Mouse (Mus musculus): ENCODE data around the gene Edem3. TPM values are rescaled to one million over a fixed set of nuclear protein-coding genes. Genes with fewer than 3 reads are reported as not detected.
A peak's percentile ranks its signal among the peaks of the same experiment; 100 is the strongest.

The Edem3 gene
- 10 to 100 TPM; 34.2 to 35.5 (median 35.0) TPM for total RNA-seq (2022)

DNA sequence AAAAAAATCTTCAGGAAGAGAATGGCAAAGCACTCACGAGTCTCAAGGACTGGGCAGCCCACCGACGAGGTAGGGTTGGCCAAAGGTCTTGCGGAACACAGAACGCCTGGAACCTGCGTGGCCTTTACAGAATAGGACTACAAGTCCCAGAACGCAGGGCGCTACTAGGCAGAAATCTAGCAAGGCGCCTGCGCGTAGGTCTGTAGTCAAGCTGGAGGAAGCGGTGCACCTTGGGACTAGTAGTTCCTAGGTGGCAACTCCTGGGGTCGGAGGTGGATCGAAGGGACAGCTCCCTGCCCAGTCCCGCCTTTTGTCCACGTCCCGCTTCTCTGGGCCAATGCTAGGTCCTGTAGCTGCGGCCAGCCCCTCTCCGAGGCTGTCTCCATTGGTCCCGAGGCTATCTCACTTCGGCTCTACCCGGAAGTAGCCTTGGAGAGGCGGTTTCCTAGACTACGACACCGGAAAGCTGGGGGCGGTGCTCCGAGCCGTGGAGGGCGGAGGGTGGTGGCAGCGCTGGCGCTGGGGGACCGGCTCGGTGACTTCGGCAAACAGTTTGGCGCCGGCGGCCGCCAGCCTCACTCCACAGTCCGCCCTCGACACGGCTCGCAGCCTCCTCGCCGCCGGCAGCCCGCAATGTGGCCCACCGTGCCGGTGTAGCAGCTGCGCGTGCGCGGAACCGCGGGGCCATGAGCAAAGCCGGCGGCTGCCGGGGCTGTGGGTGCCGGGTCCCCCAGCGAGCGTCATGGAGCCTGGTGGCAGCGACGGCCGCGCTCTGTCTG is at the start of gene Edem3:
Gene Edem3 (plus strand): TSS at position 491 of the 779 bp plus-strand sequence.
- peak; percentile 81 to 100 for DNase-seq (ENCODE audit: low spot score in 2 of 2)

DNA sequence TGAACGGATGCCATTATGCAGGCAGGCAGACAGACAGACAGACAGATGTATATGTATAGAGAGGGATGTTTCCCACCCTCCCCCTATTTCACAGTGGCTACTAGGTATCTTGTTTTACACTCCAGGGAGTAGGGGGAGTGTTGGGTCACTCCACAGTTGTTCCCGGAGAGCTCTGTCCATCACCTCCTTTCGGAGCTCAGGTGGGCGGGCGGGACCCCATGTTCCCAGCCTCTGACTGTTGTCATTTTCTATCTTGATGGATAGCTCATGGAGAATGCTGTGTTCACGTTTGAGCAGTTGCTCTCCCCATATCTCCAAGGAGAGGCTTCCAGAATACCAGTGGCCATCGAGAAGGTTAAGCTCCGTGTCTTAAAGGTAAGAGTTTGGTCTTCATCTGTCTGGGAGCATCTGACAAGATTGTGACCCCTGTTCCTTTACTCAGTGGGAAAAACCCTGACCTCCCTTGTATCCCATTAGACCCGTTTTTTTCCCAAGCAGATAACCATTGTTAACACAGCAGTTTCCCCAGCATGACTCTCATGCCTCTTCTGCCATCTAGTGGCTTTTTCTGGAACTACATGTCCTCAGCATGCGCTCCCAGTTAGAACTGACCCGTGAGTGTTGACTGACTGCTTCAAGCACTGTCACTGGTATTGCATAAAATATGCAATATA is 49.3 kb upstream of the Edem3 start:
- DNase-seq (ENCODE audit: low spot score in 2 of 2), result peak; percentile 31 to 71

DNA sequence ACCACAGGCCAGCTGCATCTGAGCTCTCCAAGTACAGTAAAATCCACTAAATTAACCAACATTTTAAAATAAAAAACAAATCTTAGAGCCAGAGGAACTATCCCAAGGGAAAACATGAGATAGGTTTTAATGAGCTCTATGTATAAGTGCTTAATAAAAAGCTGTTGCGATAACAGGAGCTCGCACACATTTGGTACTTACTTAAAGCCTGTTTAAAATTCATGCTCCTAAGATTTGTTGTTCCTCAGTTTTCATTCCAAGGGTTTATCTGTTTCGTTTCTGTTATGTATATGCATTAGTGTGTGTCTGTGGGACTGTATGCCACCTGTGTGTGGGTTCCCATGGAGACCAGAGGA is 48.8 kb upstream of the Edem3 start:
- DNase-seq (ENCODE audit: low spot score in 2 of 2), result no peak

DNA sequence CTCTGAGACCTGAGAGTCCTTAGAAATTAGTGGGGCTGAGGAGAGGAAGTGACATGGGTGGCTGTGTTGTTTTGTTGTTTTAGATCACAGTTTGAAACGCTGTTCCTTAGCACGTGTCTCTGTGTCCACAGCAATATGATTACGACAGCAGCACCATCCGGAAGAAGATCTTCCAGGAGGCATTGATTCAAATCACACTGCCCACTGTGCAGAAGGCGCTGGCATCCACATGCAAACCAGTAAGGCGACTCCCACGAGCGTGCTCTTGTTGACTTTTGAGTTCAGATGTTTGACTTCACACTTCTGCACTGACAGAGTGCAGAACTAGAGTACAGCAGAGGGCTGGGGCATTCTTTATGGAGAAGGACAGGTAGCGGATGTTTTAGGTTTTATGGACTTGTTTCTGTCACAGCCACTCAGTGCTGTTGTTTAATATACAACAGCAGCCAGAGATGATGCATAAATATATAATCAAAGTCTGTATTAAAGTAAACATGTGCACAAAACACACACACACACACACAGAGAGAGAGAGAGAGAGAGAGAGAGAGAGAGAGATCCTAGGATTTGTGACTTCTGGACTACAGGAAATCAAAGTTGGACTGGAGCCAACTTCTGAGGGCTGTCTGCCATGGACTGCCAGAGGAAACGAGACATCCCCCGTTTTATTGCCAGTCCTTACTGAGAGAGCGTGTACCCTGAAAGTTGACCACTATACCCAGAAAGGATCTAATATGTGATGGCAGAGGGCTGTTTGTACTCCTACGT is 46.0 kb upstream of the Edem3 start:
- DNase-seq (ENCODE audit: low spot score in 2 of 2), result no peak

DNA sequence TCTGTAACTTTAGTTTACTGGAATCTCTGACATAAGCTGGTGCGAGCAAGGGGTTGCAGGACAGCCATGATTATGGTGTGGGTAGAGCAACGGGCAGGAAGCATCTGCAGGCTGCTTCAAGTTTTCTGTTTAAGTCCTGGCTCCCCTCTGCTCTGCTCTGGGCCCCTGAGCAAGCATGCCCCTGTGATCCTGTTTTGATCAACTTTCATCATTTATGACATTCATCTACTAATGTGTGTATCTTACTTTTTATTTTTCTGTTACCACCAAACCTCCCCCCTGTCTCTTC is 45.5 kb upstream of the Edem3 start:
- DNase-seq (ENCODE audit: low spot score in 2 of 2), result no peak

DNA sequence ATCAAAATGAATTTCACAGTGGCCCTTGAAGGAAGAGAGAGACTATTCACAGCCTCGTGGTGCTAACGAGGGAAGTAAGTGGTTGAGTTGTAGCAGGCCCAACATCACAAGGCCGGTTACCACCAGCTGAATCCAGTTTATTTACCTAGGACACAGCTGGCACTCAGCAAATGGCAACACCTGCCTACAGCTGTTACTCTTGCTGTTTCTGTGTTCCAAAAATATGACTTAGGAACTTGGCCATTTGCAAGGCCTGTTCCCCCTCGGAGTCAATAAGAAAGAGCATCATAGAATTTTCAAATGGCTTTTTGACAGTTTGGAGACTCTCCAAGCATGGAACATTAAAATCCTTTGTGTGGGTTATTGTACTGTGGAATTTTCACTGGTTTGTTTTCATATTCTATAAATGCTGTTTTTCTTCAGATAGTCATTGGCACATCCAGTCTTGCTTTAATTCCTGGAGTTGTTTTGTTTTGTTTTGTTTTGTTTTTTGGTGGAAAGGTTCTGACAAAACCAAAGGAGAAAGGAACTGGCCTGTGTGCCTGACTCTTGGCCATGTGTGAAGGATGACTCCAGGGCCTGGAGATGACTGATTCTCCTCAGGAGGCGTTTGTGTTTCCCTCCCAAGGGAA is 44.6 kb upstream of the Edem3 start:
- DNase-seq (ENCODE audit: low spot score in 2 of 2), result no peak

DNA sequence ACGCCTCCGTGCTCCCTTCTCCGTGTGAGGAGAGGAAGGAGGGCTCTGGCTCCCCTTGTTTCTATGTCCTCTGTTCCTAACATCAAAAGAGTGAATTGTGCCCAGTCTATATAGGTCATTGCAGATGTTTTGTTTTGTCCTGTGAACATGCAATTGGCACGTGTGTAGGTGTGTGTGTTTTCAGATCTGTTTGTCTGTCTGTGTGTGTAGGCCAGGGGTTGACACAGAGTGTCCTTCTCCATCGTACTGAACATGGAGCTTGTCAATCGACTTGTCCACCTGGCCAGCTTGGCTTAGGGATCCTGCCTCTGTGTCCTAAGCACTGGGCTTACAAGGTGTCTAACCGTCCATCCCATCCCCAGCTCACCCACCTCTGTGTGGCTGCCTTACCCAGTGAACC is 44.1 kb upstream of the Edem3 start:
- DNase-seq (ENCODE audit: low spot score in 2 of 2), result no peak

DNA sequence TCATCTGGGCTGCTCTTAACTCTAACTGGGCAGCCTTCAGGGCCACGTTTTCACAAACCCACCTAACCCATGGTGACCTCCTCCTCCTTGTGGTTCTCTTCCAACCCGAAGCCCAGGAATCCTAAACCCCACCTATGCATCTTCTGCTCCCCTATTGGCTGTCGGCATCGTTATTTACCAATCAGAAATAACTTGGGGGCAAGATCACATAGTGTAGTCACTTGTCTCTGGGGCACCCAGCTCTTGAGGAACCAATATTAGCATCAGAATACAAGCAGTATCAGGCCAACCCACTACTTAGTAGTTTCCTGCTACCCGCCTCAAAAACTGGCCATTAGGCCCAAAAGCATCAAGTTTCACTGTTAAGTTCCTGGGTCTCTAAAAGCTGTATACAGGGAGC is 42.5 kb upstream of the Edem3 start:
- no peak for DNase-seq (ENCODE audit: low spot score in 2 of 2)

DNA sequence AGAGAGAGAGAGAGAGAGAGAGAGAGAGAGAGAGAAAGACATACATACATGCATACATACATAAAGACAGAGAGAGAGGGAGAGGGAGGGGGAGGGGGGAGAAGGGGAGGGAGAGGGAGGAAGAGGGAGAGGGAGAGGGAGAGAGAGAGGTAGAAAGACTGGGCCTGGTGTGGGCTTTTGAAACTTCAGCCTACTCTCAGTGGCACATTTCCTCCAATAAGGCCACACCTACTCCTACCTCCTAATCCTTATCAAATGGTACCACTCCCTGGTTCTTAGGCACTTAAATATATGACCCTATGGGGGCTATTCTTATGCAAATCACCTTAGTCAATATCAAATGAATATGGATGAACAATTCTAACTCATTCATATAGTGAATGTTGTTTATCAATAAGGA is 41.5 kb upstream of the Edem3 start:
- DNase-seq (ENCODE audit: low spot score in 2 of 2), result no peak

DNA sequence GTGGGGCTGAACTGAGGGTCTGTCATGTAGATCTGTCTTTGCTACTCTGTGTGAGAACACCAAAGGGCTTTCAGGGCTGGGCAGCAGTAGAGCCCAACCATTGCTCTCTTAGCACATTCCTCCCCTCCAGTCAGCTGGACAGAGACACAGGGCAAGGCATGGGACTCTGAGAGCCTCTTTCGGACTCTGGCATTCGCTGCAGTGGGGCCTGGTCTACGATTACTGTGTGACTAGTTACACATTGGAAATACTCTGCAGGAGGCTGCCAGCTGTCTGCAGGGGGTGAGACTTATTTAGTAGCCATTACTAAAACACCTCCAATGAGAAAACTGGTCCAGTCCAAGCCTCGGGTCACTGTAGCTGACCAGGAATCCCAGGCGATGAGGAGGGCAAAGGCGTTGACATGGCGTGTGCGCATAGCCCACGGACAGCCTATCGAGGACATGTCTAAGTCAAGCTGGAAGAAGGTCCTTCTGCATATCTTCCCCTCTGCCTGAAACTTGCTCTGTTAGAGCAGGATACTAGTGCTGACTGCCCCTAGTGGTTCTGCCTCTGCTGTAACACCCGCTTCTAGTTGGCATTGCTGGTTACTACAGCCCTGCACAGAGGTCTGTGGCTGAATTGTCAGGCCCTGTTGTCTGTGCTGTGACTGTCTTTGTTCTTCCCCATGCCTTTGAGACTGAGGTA is 39.0 kb upstream of the Edem3 start:
- no peak for DNase-seq (ENCODE audit: low spot score in 2 of 2)

DNA sequence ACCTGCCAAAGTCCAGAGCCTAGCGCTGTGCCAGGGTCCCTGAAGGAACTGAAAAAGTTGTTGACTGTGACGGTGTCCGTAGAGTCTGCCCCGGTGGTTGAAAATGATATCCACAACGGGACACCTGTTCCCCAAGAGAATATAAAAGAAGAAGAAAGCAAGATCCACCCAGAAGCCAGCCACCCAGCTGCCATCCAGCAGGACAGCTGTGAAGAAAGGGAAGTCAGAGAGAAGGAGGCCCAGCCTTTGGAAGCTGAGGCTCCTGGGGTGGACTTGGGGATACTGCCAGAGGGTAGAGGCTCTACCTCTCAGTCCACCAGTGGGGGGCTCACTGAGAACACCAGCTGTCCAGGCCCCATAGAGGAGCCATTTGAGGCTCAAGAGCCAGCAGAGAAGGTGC is 37.5 kb upstream of the Edem3 start:
- no peak for DNase-seq (ENCODE audit: low spot score in 2 of 2)

DNA sequence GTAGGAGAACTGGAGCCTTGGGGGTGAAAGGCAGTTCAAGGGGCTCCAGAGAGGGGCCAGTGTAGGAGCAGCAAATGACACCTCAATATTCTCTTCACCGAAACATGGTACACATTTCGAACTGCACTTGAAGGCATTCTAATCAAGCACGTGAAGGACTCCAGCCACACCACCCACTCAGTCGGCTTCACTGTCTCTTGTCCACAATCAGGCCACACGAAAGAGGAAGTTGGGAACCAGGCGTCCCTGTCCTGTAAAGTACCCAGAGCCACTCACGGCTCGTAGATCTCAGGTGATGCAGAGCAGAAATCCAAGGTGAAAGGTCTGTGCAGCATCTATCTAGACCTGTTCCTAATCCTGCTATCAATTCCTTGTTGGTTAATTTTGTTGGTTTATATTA is 36.6 kb upstream of the Edem3 start:
- DNase-seq (ENCODE audit: low spot score in 2 of 2), result no peak

DNA sequence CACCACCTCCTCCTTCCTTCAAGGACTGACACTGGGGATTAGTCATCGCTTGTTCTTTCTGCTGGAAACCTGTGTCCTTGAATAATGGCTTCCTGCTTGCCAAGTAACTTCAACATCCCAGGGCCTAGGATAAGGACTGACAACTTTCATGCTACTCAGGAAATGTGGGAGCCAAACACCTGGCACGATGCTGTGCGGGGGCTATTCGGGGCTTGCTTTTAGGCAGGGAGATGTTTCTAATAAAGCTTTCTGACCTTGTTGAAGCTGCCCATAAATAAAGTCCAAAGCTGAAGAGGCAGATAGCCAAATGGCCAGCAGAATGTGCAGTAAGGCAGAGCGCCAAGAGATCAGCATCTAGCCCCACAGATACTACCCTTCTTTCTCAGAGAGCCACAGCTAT is 35.3 kb upstream of the Edem3 start:
- DNase-seq (ENCODE audit: low spot score in 2 of 2), result no peak

DNA sequence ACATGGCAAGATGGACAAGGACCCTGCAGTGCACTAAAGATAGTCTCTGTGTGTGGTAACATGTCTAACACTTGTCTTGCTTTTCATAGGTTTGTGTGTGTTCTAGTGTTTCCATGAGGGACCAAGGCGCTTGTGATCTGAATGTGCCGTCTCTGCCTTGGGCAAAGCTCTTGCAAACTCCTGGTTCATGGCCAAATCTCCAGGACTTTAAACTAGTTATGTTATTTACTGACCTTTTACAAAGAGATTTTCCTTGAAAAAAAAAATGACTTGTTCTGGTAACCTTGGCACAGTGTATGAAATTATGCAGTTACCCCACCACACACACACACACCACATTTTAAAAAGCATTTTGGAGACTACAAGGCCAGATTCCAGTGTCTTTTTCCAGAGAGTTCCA is 34.6 kb upstream of the Edem3 start:
- DNase-seq (ENCODE audit: low spot score in 2 of 2), result no peak

DNA sequence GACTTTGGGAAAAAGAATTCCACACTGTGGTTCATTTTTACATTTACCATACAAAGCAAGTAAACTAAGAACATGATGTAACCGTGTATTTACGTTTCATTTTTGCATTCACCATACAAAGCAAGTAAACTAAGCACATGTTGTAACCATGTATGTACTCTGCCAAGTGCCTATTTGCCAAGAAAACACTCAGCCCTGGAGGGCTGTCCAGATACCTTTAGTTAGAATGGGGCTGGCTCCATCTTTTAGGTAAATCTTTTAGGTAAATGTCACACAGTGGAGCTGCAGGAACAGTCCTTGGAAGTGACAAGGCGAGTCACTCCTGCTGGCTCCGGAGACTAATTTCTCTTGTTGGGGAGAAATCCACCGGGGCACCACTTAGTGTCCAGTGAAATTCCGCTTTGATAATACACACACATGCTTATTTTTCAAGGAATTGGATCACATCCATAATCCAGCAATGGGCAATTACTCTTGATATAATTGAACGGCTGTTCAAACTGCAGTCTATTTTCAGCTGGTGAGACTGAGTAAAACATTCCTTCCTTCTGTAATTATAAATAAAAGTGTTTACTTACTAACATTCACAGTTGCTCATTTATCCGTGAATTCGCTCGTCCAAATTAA is 33.7 kb upstream of the Edem3 start:
- DNase-seq (ENCODE audit: low spot score in 2 of 2), result no peak

DNA sequence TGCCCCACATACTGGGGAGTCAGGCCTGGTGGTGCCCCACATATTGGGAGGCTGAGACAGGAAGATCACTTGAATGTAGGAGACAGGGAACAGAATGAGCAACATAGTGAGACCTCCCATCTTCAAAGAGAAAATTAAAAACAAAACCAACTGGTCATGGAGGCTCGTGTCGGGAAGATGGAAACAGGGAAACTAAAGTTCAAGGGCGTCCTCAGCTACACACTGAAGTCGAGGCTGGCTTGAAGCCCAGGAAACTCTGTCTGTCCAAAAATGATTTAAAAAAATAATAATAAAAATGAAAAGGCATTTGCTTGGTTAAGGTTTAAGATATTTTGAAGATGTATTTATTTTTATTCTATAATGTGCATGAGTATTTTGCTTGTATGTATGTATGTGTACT is 31.4 kb upstream of the Edem3 start:
- no peak for DNase-seq (ENCODE audit: low spot score in 2 of 2)

DNA sequence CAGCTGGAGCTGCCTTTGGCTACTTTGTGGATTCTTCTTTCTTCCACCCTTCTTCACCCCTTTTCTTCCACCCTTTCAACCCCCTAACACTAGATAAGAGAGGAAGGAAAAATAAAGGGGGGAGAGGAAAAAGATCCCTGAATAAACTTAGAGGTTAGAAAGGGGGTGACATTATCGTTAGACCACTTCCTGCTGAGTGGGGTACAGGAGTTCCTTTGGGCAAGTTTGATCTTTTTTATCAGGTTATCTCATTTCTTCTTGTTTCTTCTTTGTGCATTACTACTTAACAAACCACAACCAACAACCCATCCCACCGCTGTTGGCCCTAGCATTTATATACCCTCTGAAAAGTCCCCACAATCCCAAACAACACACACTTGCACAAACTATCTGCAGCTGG is 29.6 kb upstream of the Edem3 start:
- no peak for DNase-seq (ENCODE audit: low spot score in 2 of 2)

DNA sequence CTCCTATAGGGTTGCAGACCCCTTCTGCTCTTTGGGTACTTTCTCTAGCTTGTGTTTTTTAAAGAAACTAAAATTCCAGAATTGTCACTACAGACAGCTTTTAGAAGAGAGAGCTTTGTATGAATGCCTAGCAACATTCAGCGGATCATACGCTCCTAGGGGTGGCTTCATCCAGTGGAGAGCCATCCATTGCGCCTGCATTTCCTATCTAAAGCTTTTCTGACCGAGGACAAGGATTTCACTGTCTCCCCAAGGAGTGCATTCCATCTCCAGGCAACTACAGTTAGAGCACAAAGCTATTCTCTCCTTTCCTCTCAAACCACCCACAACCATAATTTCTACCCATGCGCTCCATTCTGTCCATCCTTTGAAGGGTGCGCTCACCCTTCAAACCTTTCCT is 28.8 kb upstream of the Edem3 start:
- no peak for DNase-seq (ENCODE audit: low spot score in 2 of 2)

DNA sequence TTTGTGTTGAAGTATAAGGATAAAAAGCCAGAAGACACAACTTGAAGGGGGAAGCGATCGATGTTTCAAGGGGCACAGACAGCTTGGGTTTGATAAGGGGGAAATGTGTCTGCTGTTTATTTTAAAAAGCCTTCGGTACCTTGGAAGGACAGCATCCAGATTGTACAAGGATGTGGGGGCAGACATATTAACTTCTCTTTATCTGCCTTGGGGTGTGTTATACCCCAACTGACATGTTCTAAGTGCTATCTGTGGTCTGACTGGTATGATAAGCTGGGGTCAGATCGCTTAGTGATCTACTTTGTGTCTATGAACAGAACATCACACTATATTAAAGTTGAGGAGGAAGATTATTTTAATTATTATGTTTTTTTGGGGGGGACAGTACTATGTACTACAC is 27.0 kb upstream of the Edem3 start:
- no peak for DNase-seq (ENCODE audit: low spot score in 2 of 2)

DNA sequence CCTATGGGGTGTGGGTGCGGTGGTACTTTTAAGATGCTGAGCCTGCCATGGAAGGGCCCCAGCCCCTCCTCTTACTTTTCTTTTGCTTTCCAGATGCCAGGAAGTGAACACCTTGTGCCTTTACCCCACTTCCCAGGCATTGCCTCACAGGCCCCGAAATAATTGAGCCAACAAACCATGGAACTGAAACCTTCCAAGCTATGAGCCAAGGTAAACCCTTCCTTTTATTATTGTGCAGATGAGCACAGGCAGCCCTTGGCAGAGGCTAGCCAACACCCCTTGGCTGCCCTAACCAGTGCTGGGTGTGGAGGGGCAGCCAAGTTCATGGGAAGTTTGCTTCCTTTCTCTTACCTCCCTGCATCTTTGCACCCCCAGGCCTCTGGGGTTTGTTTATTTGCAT is 18.0 kb upstream of the Edem3 start:
- no peak for DNase-seq (ENCODE audit: low spot score in 2 of 2)

DNA sequence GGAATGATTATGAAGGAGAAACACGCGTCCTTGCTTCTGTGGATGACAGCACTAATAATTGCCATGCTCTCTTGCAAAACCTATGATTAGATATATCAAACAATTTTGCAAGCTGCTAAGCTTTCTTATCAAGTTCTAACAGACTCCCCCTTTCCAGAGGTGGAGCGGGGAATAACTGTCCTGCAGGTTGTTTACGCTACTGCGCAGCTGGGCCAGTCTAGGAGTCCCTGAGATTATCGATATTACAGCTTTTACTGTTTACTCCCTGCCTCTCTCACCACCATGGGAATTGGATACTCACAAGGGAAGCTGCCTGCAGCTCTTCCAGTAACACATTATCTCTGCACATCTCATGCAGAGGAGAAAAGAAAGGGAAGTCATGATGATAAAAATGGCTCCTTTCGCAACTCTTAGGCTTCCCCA is 14.0 kb upstream of the Edem3 start:
- DNase-seq (ENCODE audit: low spot score in 2 of 2), result no peak
